ENCODE assay signal across 29 mouse cellular contexts in genomic region chr10:53978647-53979046, GRCm38 (mm10).
DNase-seq lines count a peak whose midpoint lies in the region; ATAC-seq and TF ChIP-seq lines count a peak whose summit lies in the region.
"Had no signal": no experiment of that assay in that cellular context is flagged by ENCODE, and none has a peak within 500 bp of the region (broad histone marks: within the 10 kb centered on the region; RNA-seq: fewer than 3 reads in every experiment).

No protein-coding gene starts in this region.

- DNase-seq in forebrain, embryonic 10.5 days (ENCODE audit: extremely low spot score, low spot score): no peak
- DNase-seq in layer of hippocampus, adult 9-11 months: peak; percentile 48
- DNase-seq in layer of hippocampus, postnatal 36 days: no peak
- peak; percentile 82 for DNase-seq in brain, embryonic 14.5 days (ENCODE audit: low read depth)
- DNase-seq in telencephalon, adult 2 months (ENCODE audit: low read depth, low spot score): peak; percentile 58
- DNase-seq in midbrain, embryonic 14.5 days: no peak
- DNase-seq: adrenal gland, postnatal 10 days; cerebellum, adult 18-20 months; cerebellum, postnatal 10 days; gastrocnemius, postnatal 25 days; heart, adult 11 months; kidney, adult 9 months; kidney, postnatal 10 days; liver; lung, adult 2 months; lung, postnatal 10 days; right cerebral cortex, postnatal 25 days; thymus, postnatal 25 days had no signal

- H3K27ac ChIP-seq in forebrain, embryonic 15.5 days (replicated peaks): no peak overlapping the region; the same call in 1 of the 2 replicates
- H3K27ac ChIP-seq in forebrain, embryonic 10.5 days: no peak overlapping the region
- H3K27ac ChIP-seq in midbrain, embryonic 14.5 days (replicated peaks; ENCODE audit: low read depth, low read length): no peak overlapping the region
- H3K27ac ChIP-seq: embryonic facial prominence, embryonic 13.5 days; heart, embryonic 10.5 days; heart, embryonic 15.5 days; hindbrain, embryonic 12.5 days; liver, embryonic 14.5 days; macrophage; midbrain, embryonic 13.5 days; stomach, embryonic 15.5 days had no signal

- no peaks in the 10 kb centered on the region for H3K36me3 ChIP-seq in forebrain, embryonic 15.5 days
- no peaks in the 10 kb centered on the region for H3K36me3 ChIP-seq in forebrain, embryonic 10.5 days (replicated peaks)
- H3K36me3 ChIP-seq in midbrain, embryonic 14.5 days (ENCODE audit: control insufficient read depth, insufficient read depth, low read length): no peaks in the 10 kb centered on the region
- H3K36me3 ChIP-seq: embryonic facial prominence, embryonic 13.5 days; heart, embryonic 15.5 days; hindbrain, embryonic 12.5 days; midbrain, embryonic 13.5 days; stomach, embryonic 15.5 days had no signal

- no peak overlapping the region for H3K4me3 ChIP-seq in forebrain, embryonic 15.5 days
- H3K4me3 ChIP-seq in forebrain, embryonic 10.5 days: no peak overlapping the region
- no peak overlapping the region for H3K4me3 ChIP-seq in midbrain, embryonic 14.5 days (replicated peaks; ENCODE audit: low read depth, low read length)
- H3K4me3 ChIP-seq: embryonic facial prominence, embryonic 13.5 days; heart, embryonic 10.5 days; heart, embryonic 15.5 days; hindbrain, embryonic 12.5 days; midbrain, embryonic 13.5 days; stomach, embryonic 15.5 days had no signal

- no peak for TF ChIP-seq POLR2A in brain, embryonic 14.5 days (IDR thresholded peaks at IDR 0.05; ENCODE audit: borderline replicate concordance, extremely low read depth, insufficient read depth, insufficient read length, poor library complexity, severe bottlenecking)

- no peaks in the 10 kb centered on the region for H3K9me3 ChIP-seq in forebrain, embryonic 15.5 days
- no peaks in the 10 kb centered on the region for H3K9me3 ChIP-seq in forebrain, embryonic 10.5 days
- H3K9me3 ChIP-seq in midbrain, embryonic 14.5 days (ENCODE audit: control insufficient read depth, low read length): no peaks in the 10 kb centered on the region
- H3K9me3 ChIP-seq: embryonic facial prominence, embryonic 13.5 days; heart, embryonic 10.5 days; heart, embryonic 15.5 days; hindbrain, embryonic 12.5 days; midbrain, embryonic 13.5 days; stomach, embryonic 15.5 days had no signal

- no peaks in the 10 kb centered on the region for H3K27me3 ChIP-seq in forebrain, embryonic 15.5 days
- H3K27me3 ChIP-seq in forebrain, embryonic 10.5 days (ENCODE audit: poor library complexity, severe bottlenecking): no peaks in the 10 kb centered on the region
- no peaks in the 10 kb centered on the region for H3K27me3 ChIP-seq in midbrain, embryonic 14.5 days (ENCODE audit: control insufficient read depth, insufficient read depth, low read length)
- H3K27me3 ChIP-seq: embryonic facial prominence, embryonic 13.5 days; heart, embryonic 15.5 days; hindbrain, embryonic 12.5 days; midbrain, embryonic 13.5 days; Patski; stomach, embryonic 15.5 days had no signal

- no peak for TF ChIP-seq CTCF in brain, embryonic 14.5 days (IDR thresholded peaks at IDR 0.05; ENCODE audit: borderline replicate concordance, extremely low read depth, insufficient read depth, insufficient read length)

- no peak overlapping the region for H3K4me2 ChIP-seq in forebrain, embryonic 15.5 days (replicated peaks)
- no peak overlapping the region for H3K4me2 ChIP-seq in midbrain, embryonic 14.5 days (ENCODE audit: low read length)
- H3K4me2 ChIP-seq: embryonic facial prominence, embryonic 13.5 days; heart, embryonic 15.5 days; hindbrain, embryonic 12.5 days; midbrain, embryonic 13.5 days; stomach, embryonic 15.5 days had no signal

- 46% methylated on average over 1 of the region's 1 CpGs for WGBS in forebrain, embryonic 15.5 days
- WGBS in forebrain, embryonic 10.5 days: 90% methylated on average over 1 of the region's 1 CpGs
- WGBS in midbrain, embryonic 14.5 days: 85% methylated on average over 1 of the region's 1 CpGs

- 0 out of 2 replicates have a peak, but pooled peaks cover 4% of the 10 kb centered on the region for H3K4me1 ChIP-seq in forebrain, embryonic 15.5 days
- no peaks in the 10 kb centered on the region for H3K4me1 ChIP-seq in forebrain, embryonic 10.5 days
- no peaks in the 10 kb centered on the region for H3K4me1 ChIP-seq in midbrain, embryonic 14.5 days (ENCODE audit: control insufficient read depth, insufficient read depth, low read length)
- H3K4me1 ChIP-seq: embryonic facial prominence, embryonic 13.5 days; heart, embryonic 10.5 days; heart, embryonic 15.5 days; hindbrain, embryonic 12.5 days; midbrain, embryonic 13.5 days; stomach, embryonic 15.5 days had no signal

- H3K9ac ChIP-seq in forebrain, embryonic 15.5 days (replicated peaks): no peak overlapping the region
- H3K9ac ChIP-seq in midbrain, embryonic 14.5 days (replicated peaks; ENCODE audit: low read length): no peak overlapping the region
- H3K9ac ChIP-seq: embryonic facial prominence, embryonic 13.5 days; heart, embryonic 15.5 days; hindbrain, embryonic 12.5 days; liver, embryonic 14.5 days; midbrain, embryonic 13.5 days; stomach, embryonic 15.5 days had no signal

- peak; percentile 93 for ATAC-seq in forebrain, embryonic 15.5 days (replicated peaks)
- ATAC-seq in midbrain, embryonic 14.5 days (ENCODE audit: low FRiP score, low TSS enrichment): no peak
- ATAC-seq: intestine, postnatal 0 days; midbrain, embryonic 13.5 days; Patski had no signal

Comparison
In these comparisons a context has a peak if more than half of its experiments do, and no peak if none do; other contexts are left out.
1. DNase-seq: peak in layer of hippocampus, adult 9-11 months (single experiment), brain, embryonic 14.5 days (single experiment) and telencephalon, adult 2 months (single experiment); none in forebrain, embryonic 10.5 days (single experiment), layer of hippocampus, postnatal 36 days (0 of 2) and midbrain, embryonic 14.5 days (single experiment).